Mouse (Mus musculus): ENCODE data around the gene Ccdc81.

- TF ChIP-seq CTCF (IDR thresholded peaks at IDR 0.05; ENCODE audit: low read depth) (no peak), EP300 (optimal IDR thresholded peaks at IDR 0.05) (no peak)
Observed at GRCm38 (mm10) chr7:89908421-89908820, 5.0 kb upstream of the Ccdc81 start.
